Mouse (Mus musculus): Measurements from ENCODE around the gene Vmn1r114.
"Not testable (repeated sequence)": the region's sequence is repeated elsewhere in the genome, so short reads cannot be mapped to it uniquely, and the experiment has no call there.

Vmn1r114 gene

GRCm38 (mm10) chr7:20812086-20812485 is at the start of gene Vmn1r114:
Gene Vmn1r114, minus strand, starts transcription at chr7:20812186.
- DNase-seq (ENCODE audit: low spot score): not testable (repeated sequence)

- DNase-seq (ENCODE audit: low spot score): not testable (repeated sequence)
Observed at GRCm38 (mm10) chr7:20844885-20845284, 32.9 kb upstream of the Vmn1r114 start, which contains the start of gene Vmn1r115. Gene Vmn1r115, minus strand, starts transcription at chr7:20844985.

DNA sequence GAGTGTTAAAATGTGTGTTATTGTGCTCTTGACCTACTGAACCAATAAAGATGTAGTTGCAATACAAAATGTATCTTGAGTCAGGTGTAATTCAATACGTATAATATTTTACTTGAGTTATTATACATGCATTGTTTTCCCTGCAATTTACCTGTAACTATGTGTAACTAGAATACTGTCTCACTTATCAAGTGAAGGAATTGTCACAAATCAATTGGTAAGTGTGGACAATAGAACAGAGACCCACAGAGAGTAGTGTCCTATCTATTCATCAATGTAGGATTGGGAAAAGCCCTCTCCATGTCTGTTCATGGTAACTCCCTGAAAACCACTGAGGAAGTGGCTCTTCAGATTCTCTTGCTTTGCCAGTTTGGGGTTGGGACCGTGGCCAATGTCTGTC is 25.0 kb downstream of the Vmn1r114 start, which contains the start of gene Vmn1r113:
Vmn1r113 (plus strand) TSS at position 301 of the 400 bp plus-strand sequence.
- DNase-seq (ENCODE audit: low spot score): not testable (repeated sequence)

DNA sequence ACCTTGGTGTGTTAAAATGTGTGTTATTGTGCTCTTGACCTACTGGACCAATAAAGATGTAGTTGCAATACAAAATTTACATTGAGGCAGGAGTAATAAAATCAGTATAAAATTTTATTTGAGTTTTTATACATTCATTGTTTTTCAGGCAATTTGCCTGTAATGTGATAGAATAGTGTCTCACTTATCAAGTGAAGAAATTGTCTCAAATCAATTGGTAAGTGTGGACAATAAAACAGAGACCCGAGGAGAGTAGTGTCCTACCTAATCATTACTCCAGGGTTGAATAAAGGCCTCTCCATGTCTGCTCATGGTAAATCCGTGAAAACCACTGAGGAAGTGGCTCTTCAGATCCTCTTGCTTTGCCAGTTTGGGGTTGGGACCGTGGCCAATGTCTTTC is 41.1 kb downstream of the Vmn1r114 start, which contains the start of gene Vmn1r112:
Vmn1r112 (plus strand) TSS at position 301 of the 400 bp plus-strand sequence.
- DNase-seq (ENCODE audit: low spot score): not testable (repeated sequence)
